Mouse (Mus musculus): ENCODE results near the gene Vmn2r10.

DNA sequence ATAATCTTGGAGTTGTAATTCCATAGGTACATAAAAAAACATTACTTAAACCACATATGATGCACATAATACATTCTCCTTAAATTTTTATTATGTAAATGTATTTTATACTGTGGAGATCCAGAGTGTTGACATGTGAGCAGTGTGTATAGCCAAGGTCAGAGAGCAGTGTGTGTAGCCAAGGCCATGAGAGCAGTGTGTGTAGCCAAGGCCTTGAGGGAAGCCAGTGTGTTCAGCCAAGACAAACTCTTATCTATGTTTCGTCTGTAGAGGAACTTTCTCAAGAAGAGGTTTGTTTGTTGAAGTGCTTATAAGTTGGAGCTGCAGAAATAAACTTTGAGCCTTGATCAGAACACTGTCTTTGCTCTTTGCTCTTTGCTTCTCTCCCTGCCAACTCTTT is 49.0 kb upstream of the Vmn2r10 start:
- TF ChIP-seq CTCF (IDR thresholded peaks at IDR 0.05; ENCODE audit: borderline replicate concordance, insufficient read depth, low read depth, low read length), result no peak
- no peak for TF ChIP-seq POLR2A (IDR thresholded peaks at IDR 0.05; ENCODE audit: borderline replicate concordance, insufficient read depth, low read length)

Data from cerebellum, adult 2 months (tissue).